Mouse (Mus musculus) E14TG2a.4 (cell line): Measurements from ENCODE around the gene Rbl1.

Source experiments
- CTCF ChIP-seq: conservative IDR thresholded peaks from 2 replicates; pipeline ENCODE4 v1.5.1; 2014; ENCODE audit warnings: low read length
- NANOG ChIP-seq: IDR thresholded peaks from 2 replicates; pipeline ENCODE4 v1.6.1; 2014; ENCODE audit warnings: borderline replicate concordance, low read length, mixed read lengths
- POU5F1 ChIP-seq: IDR thresholded peaks from 2 replicates; pipeline ENCODE4 v1.6.1; 2014; ENCODE audit warnings: low read length, borderline replicate concordance

DNA sequence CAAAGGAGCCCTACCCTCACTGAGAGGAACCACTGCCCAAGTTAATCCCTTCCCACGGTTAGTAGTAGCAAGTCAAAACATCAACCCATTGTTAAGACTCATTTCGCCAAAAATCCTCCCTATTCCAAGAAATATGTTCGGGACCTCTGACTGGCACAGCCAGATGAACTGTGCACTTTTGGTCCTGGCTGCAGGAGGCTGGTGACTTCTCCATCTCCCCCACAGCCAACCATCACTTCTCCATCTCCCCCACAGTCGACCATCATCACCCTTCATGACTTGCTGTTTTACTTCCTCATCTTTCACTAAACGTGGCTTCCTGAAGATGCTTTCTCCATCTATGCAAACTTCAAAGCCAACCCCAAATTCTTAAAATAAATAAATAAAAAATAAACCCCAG is 65.5 kb downstream of the Rbl1 start:
- TF ChIP-seq CTCF, result no peak
- TF ChIP-seq POU5F1, result no peak
- TF ChIP-seq NANOG, result no peak
